Mouse (Mus musculus): Measurements from ENCODE around the gene Dlx6. TPM values are rescaled to one million over a fixed set of nuclear protein-coding genes. Genes with fewer than 3 reads are reported as not detected.

Gene Dlx6
- 1 to 10 TPM; 6.6 to 7.0 TPM for total RNA-seq (2021)
- long read RNA-seq, result 0 reads

GRCm38 (mm10) chr6:6863160-6863870 is at the start of gene Dlx6:
Gene Dlx6, plus strand, starts transcription at chr6:6863334.
- DNase-seq (ENCODE audit: low spot score in 2 of 2), result no peak

- no peak for DNase-seq (ENCODE audit: low spot score in 2 of 2)
Observed at GRCm38 (mm10) chr6:6816821-6817220, 46.3 kb upstream of the Dlx6 start.

DNA sequence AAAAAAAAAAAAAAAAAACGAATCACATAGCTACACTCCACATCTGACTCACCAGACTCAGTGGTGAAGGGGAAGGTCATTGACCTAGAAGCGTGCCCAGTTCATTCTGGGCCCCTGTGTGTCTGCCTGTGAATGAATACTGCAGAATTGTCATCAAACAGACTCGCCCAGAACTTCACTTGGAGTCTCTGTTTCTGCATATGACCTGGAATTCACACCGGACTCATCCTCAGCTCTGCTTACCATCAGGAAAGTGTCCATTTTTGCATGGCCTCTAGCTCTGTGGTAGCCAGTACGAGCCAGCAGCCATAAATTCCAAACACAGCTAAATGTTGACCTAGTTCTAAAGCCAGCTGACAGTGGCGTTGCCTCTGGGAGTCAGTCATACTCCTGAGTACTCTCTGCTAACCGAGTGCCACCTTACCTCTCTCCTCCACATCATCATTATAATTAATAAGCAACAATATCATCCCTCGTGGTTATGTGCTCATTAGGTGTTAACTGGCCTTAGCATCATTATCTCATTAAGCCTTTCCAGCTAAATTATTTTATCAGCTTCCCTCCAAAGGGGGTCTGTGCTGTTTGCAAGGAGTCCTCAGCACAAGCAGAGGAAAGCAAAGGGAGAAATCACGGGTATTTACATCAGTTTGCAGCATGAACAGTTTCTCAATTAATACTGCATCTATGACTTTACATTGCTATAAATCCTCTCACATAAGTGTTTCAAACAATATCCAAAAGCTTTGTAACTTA is 44.9 kb upstream of the Dlx6 start:
- no peak for DNase-seq (ENCODE audit: low spot score in 2 of 2)

GRCm38 (mm10) chr6:6819134-6819533 is 44.0 kb upstream of the Dlx6 start:
- DNase-seq (ENCODE audit: low spot score in 2 of 2), result no peak

GRCm38 (mm10) chr6:6825313-6825712 is 37.8 kb upstream of the Dlx6 start:
- DNase-seq (ENCODE audit: low spot score in 2 of 2), result no peak

DNA sequence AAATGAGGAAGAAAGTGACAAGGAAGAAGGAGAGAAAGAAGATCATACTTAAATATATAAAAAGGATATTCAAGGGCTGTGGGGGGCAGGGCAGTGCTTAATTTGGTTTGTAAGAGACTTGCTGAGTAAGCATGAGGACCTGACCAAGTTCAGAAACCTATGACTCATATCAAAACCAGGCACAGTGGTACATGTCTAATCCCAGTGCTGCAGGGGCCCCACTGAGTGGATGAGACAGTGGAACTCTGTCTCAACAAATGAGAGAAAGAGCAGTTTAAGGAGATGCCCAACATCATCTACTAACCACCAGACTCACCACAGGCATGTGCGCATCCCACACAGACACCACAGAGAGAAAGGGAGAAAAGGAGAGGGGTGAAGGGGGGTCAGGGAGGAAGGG is 36.3 kb upstream of the Dlx6 start:
- DNase-seq (ENCODE audit: low spot score in 2 of 2), result no peak

- DNase-seq (ENCODE audit: low spot score in 2 of 2), result no peak
Observed at GRCm38 (mm10) chr6:6830446-6830845, 32.7 kb upstream of the Dlx6 start.

GRCm38 (mm10) chr6:6833301-6833700 is 29.8 kb upstream of the Dlx6 start:
- no peak for DNase-seq (ENCODE audit: low spot score in 2 of 2)

DNA sequence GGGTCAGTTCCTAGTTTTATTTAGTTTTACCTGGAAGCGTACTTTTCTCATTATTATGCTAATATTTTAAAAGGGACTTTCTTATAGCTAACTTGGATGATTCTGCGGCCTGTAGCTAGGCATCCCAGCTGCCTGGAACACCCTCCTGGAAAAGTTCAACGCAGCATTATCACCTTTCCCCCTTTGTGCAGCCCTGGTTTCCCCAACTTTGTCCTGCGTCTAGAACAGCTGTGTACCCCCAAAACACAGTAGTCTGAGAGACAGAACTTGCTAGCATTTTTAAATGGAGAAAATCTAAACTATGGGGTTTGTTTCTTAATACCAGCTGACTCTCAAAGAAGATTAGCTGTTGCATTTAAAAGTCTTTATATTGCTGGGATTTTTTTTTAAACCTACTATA is 14.6 kb upstream of the Dlx6 start:
- DNase-seq (ENCODE audit: low spot score in 2 of 2), result no peak

DNA sequence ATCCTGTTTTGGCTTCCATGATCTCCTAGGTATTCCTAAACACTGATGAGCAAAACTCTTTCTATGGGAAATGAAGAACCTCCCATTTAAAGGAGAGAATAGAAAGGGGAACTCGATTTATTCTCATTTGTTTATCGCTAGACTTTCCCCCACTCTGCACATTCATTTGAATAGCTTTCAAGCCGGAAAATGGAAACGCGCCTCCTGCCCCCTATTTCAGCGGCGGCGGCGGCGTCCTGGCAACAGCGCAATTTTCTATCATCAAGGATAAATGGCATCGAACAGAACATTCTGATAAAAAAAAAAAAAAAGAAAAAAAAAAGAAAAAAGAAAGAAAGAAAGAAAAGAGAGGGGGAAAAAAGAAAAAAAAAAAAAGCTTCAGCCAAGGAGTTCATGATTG is 13.4 kb upstream of the Dlx6 start:
- DNase-seq (ENCODE audit: low spot score in 2 of 2), result no peak

GRCm38 (mm10) chr6:6850324-6851060 is 12.6 kb upstream of the Dlx6 start:
- DNase-seq (ENCODE audit: low spot score in 2 of 2), result no peak

DNA sequence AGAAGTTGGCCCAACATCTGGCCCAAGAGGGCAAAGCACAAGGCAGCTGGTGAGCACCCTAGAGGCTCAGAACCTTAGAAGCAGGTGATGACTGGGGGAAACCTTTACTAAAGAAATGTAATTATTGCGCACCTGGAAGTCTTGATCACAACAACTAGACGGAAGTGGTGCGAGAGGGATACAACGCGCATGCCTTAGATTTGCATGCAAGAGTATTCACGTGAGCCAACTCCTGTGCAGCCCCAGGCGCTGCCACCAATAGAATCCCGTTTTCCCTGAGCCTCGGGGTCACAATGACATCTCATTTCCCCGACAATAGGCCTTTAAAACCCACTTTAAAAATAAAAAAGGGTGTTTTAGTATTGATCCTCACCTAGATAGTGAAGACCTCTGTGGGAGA is 12.0 kb upstream of the Dlx6 start:
- DNase-seq (ENCODE audit: low spot score in 2 of 2), result no peak

DNA sequence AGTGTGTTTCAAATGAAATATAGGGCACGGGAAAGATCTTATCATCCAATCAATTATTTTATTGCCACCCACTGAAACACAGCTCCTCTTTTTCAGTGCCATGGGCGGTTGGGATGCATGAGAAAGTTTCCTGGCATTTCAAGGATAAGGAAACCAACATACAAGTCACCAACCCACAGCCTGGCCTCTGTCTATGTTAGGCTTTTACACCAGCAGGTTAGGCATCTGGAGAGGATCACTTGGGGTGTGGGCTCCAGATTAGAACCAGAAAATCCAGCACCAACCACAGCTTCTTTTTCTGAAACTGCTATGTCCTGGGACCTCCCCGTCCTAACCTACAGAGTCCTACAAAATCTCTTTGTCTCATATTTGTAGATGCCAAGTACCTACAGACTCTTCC is 10.2 kb upstream of the Dlx6 start:
- DNase-seq (ENCODE audit: low spot score in 2 of 2), result no peak

- DNase-seq (ENCODE audit: low spot score in 2 of 2), result no peak
Observed at GRCm38 (mm10) chr6:6854176-6854575, 9.0 kb upstream of the Dlx6 start.

DNA sequence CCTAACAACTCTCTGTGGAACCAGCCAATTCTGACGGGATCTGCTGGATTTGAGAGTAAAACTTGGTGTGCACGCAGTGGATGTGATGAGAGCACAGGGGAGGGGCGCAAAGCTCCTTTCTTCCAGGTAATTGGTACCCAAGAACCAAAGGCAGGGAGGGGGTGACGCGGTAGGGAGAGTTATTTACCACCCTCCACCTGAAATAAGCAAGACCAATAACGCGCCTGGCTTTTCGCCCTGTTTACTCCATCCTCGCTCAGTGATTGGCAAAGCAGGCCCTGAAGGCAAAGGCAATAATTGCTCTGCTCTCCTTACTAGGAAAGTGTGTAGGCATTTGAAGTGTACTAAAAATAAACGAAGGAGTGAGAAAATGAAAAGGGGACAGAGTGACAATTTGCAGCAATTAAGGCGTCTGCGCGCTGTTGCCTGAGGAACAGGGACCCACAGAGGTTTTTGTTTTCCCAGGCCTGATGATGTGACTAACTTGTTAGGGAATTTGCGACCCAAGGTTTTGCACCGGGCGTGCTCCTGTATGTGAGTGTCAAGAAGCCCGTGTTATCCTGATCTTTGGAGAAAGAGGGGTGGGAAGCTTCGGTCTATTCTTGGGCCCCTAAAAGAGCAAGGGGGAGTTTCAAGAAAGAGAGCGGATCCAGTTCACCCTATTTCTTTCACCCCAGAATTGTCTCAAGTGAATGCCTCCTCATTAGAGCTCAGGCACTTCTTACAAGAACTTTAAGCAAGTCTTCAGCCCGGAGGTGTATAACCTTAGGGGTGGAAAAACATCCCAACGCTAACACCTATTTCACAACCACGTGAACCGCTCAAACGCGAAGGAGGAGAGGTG is 8.0 kb upstream of the Dlx6 start:
- DNase-seq (ENCODE audit: low spot score in 2 of 2), result no peak

- no peak for DNase-seq (ENCODE audit: low spot score in 2 of 2)
Observed at GRCm38 (mm10) chr6:6855746-6856185, 7.4 kb upstream of the Dlx6 start.

DNA sequence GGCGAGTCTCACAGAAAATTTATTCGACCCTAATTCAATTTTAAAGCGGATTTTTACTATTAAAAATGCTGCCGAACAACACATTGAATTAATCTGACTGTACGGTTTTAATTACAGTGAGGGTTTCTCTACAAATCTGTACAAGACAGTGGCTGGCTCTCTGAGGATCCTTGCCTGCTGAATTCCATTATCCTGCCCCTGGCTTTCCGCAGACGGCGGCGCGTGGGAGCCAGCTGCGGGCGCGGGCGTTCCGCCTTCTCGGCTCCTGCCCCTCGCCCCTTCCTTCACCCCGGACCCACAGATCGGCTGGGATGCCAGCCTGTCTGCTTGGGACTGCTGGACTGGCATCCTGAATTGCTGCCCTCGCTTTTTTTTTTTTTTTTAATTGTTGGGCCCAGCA is 6.8 kb upstream of the Dlx6 start:
- DNase-seq (ENCODE audit: low spot score in 2 of 2), result no peak

DNA sequence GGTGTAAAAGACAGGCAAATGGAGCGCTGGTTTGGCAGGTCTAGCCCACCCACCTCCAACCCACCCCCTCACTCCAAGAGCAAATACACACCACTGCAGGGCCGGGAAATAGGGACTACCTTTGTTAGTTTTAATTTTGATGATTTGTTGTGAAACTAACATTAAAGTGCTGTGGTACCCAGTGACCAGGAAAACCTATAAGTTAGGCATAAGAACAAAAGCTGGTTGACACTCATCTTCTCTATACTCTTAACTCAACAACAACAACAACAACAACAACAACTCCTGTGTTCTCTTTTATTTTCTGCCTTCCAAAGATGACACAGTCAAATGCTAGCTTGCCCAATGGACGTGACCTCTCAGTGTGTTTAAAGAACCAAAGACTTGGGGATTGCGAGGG is 6.3 kb upstream of the Dlx6 start:
- DNase-seq (ENCODE audit: low spot score in 2 of 2), result no peak

DNA sequence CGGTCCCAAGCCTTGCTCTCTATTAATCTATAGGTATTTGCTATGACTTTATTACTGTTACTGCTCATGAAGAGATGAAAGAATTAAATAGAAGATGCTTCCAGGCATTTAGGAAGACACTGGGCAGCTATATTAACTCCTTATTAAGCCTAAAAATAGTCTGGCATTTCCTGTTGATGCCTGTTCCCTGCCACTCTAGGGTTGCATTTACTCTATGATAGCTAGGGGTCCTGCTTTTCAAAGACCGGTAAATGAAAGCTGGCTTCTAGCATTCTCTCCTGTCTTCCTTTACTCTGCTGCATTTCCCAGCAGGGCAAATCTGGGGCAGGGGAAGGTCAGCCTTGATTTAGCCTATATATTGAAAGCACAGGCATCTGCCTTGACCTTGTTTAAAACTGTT is 5.4 kb upstream of the Dlx6 start:
- no peak for DNase-seq (ENCODE audit: low spot score in 2 of 2)

DNA sequence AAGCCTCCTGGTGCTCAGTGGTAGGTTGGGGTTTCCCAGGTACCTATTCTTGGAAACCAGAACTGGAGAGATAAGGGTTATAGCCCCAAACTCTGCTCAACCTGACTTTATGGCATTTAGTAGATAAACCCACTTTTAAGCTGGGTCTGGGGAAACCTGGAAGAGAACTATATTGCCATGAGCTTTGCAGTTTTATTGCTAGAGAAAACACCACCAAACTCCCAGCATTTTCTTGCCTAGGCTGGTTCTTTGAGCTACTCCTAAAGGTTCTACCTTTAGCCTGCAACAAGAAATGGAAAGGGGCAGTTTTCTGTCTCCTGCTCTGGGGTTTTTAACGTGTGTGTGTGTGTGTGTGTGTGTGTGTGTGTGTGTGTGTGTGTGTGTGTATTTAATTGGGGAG is 4.6 kb upstream of the Dlx6 start:
- no peak for DNase-seq (ENCODE audit: low spot score in 2 of 2)
